Mouse (Mus musculus) megakaryocyte progenitor cell, adult 5-6 weeks (primary cell): ENCODE data around the gene Bcl9. TPM values are rescaled to one million over a fixed set of nuclear protein-coding genes. Genes with fewer than 3 reads are reported as not detected.

Experiments
- ATAC-seq: replicated peaks from 2 replicates; pipeline ENCODE4 v1.8.0; 2016; ENCODE audit warnings: mild to moderate bottlenecking, moderate TSS enrichment, inconsistent platforms; ENCODE audit not compliant: poor library complexity
- total RNA-seq, 2 experiments: library from RNA; stranded (forward) in 1 of 2; stranded (reverse) in 1 of 2; fragments of 157-497, 149-512 nt in 1 of 2; fragments of 200-1000 nt in 1 of 2; gene quantifications; 2 replicates each; pipeline versions ENCODE4 v1.2.3 to v1.2.4; 2015 to 2017

Bcl9 gene
- total RNA-seq (2015) (20.1 and 24.8 TPM in 2 replicates), total RNA-seq (2017) (6.5 and 8.2 TPM in 2 replicates)

- peak; percentile 77 for ATAC-seq
Measured at GRCm38 (mm10) chr3:97297553-97298432, at the start of gene Bcl9. TSS of gene Bcl9 (minus strand) at chr3:97297917.

- no peak for ATAC-seq
Measured at GRCm38 (mm10) chr3:97339193-97339576, 41.5 kb upstream of the Bcl9 start.

- peak; percentile 95 for ATAC-seq
Measured at GRCm38 (mm10) chr3:97338522-97339192, 40.9 kb upstream of the Bcl9 start.

GRCm38 (mm10) chr3:97337306-97337705 is 39.6 kb upstream of the Bcl9 start:
- no peak for ATAC-seq

GRCm38 (mm10) chr3:97336331-97336730 is 38.6 kb upstream of the Bcl9 start:
- no peak for ATAC-seq

- no peak for ATAC-seq
Measured at GRCm38 (mm10) chr3:97334618-97335017, 36.9 kb upstream of the Bcl9 start.

GRCm38 (mm10) chr3:97332172-97332571 is 34.5 kb upstream of the Bcl9 start:
- ATAC-seq = no peak

GRCm38 (mm10) chr3:97327809-97328208 is 30.1 kb upstream of the Bcl9 start:
- ATAC-seq = no peak

GRCm38 (mm10) chr3:97327356-97327755 is 29.6 kb upstream of the Bcl9 start:
- no peak for ATAC-seq

- no peak for ATAC-seq
Measured at GRCm38 (mm10) chr3:97325621-97326345, 28.1 kb upstream of the Bcl9 start.

- ATAC-seq = no peak
Measured at GRCm38 (mm10) chr3:97324046-97324445, 26.3 kb upstream of the Bcl9 start.

- ATAC-seq = no peak
Measured at GRCm38 (mm10) chr3:97317302-97317701, 19.6 kb upstream of the Bcl9 start.

- 0 out of 2 replicates have a peak, but pooled peaks have one; percentile 11 for ATAC-seq
Measured at GRCm38 (mm10) chr3:97313431-97313830, 15.7 kb upstream of the Bcl9 start.

GRCm38 (mm10) chr3:97311998-97312397 is 14.3 kb upstream of the Bcl9 start:
- no peak for ATAC-seq

GRCm38 (mm10) chr3:97309748-97310536 is 12.2 kb upstream of the Bcl9 start:
- no peak for ATAC-seq

- ATAC-seq = no peak
Measured at GRCm38 (mm10) chr3:97308440-97308839, 10.7 kb upstream of the Bcl9 start.

GRCm38 (mm10) chr3:97305907-97306306 is 8.2 kb upstream of the Bcl9 start:
- no peak for ATAC-seq

GRCm38 (mm10) chr3:97301586-97301985 is 3.9 kb upstream of the Bcl9 start:
- ATAC-seq = no peak

GRCm38 (mm10) chr3:97300370-97300769 is 2.7 kb upstream of the Bcl9 start:
- no peak for ATAC-seq

- ATAC-seq = no peak
Measured at GRCm38 (mm10) chr3:97299885-97300284, 2.2 kb upstream of the Bcl9 start.
